Comparison of ENCODE assay signal across 8 mouse cellular contexts in genomic region chr2:60209703-60210651, GRCm38 (mm10). TPM values are rescaled to one million over a fixed set of nuclear protein-coding genes. Genes with fewer than 3 reads are reported as not detected.
A peak's percentile ranks its signal among the peaks of the same experiment; 100 is the strongest.
DNase-seq lines count a peak whose midpoint lies in the region; ATAC-seq and TF ChIP-seq lines count a peak whose summit lies in the region.

Gene Baz2b (minus strand): TSS chr2:60209839.
Gene March7 (plus strand): TSS chr2:60209887.

- peak within 1 kb of the TSS; percentile 68 for H3K4me2 ChIP-seq in forebrain, postnatal 0 days (ENCODE audit: low read depth)
- H3K4me2 ChIP-seq in neural tube, embryonic 15.5 days = peak within 1 kb of the TSS; percentile 62

- H3K9ac ChIP-seq in forebrain, postnatal 0 days = peak within 1 kb of the TSS; percentile 92
- peak within 1 kb of the TSS; percentile 80 for H3K9ac ChIP-seq in neural tube, embryonic 15.5 days (replicated peaks)

- ATAC-seq in G1E (ENCODE audit: extremely low read depth, insufficient number of reproducible peaks, low FRiP score, poor library complexity, severe bottlenecking) = peak; percentile 36; the same call in 1 of the 2 replicates
- ATAC-seq in forebrain, postnatal 0 days = peak; percentile 96
- ATAC-seq in neural tube, embryonic 15.5 days (ENCODE audit: low FRiP score) = peak; percentile 93

- peak within 1 kb of the TSS; percentile 75 for H3K27ac ChIP-seq in cerebellum, adult 2 months (ENCODE audit: insufficient read depth, low read length)
- peak within 1 kb of the TSS; percentile 93 for H3K27ac ChIP-seq in forebrain, postnatal 0 days (ENCODE audit: low read depth, low read length)
- peak within 1 kb of the TSS; percentile 97 for H3K27ac ChIP-seq in layer of hippocampus, adult 2 months
- peak within 1 kb of the TSS; percentile 95 for H3K27ac ChIP-seq in neural tube, embryonic 15.5 days (replicated peaks)

- no peak for TF ChIP-seq CTCF in G1E (IDR thresholded peaks at IDR 0.05; ENCODE audit: low read depth, low read length)
- no peak for TF ChIP-seq CTCF in cerebellum, adult 2 months (IDR thresholded peaks at IDR 0.05; ENCODE audit: borderline replicate concordance, insufficient read depth, low read depth, low read length)
- TF ChIP-seq CTCF in forebrain, postnatal 0 days (IDR thresholded peaks at IDR 0.05; ENCODE audit: low read depth) = peak; percentile 42
- TF ChIP-seq CTCF in layer of hippocampus, adult 2 months (conservative IDR thresholded peaks at IDR 0.05) = peak; percentile 48
- TF ChIP-seq CTCF in lung, adult 2 months (IDR thresholded peaks at IDR 0.05; ENCODE audit: insufficient read depth, low read length) = no peak

- peak within 1 kb of the TSS; percentile 84 for H3K4me3 ChIP-seq in G1E (ENCODE audit: low read depth, low read length)
- peak within 1 kb of the TSS; percentile 100 for H3K4me3 ChIP-seq in cerebellum, adult 2 months (replicated peaks; ENCODE audit: insufficient read depth, low read depth, low read length)
- peak within 1 kb of the TSS; percentile 97 for H3K4me3 ChIP-seq in forebrain, postnatal 0 days (ENCODE audit: low read depth, low read length)
- peak within 1 kb of the TSS; percentile 91 for H3K4me3 ChIP-seq in layer of hippocampus, adult 2 months
- peak within 1 kb of the TSS; percentile 99 for H3K4me3 ChIP-seq in lung, adult 2 months (replicated peaks; ENCODE audit: extremely low read depth, low read depth, low read length)
- peak within 1 kb of the TSS; percentile 76 for H3K4me3 ChIP-seq in neural tube, embryonic 15.5 days (replicated peaks)

- H3K4me1 ChIP-seq in G1E (ENCODE audit: insufficient read depth, low read depth, low read length) = peaks cover 44% of the 10 kb centered on the region
- peaks cover 10% of the 10 kb centered on the region for H3K4me1 ChIP-seq in cerebellum, adult 2 months (ENCODE audit: control insufficient read depth, insufficient read depth, low read length)
- H3K4me1 ChIP-seq in forebrain, postnatal 0 days (ENCODE audit: insufficient read depth) = peaks cover 18% of the 10 kb centered on the region
- H3K4me1 ChIP-seq in lung, adult 2 months (ENCODE audit: control insufficient read depth, insufficient read depth, low read length) = peaks cover 24% of the 10 kb centered on the region
- peaks cover 38% of the 10 kb centered on the region for H3K4me1 ChIP-seq in neural tube, embryonic 15.5 days

- 0 out of 2 replicates have a peak, but pooled peaks cover 3% of the 10 kb centered on the region for H3K9me3 ChIP-seq in G1E (replicated peaks)
- H3K9me3 ChIP-seq in forebrain, postnatal 0 days (ENCODE audit: low read length) = no peaks in the 10 kb centered on the region
- no peaks in the 10 kb centered on the region for H3K9me3 ChIP-seq in neural tube, embryonic 15.5 days (replicated peaks)

- DNase-seq in G1E (ENCODE audit: low spot score) = peak; percentile 92
- DNase-seq in cerebellum, adult 2 months = peak; percentile 85
- DNase-seq in forebrain, postnatal 0 days = peak; percentile 95
- peak; percentile 88 to 91 for DNase-seq in heart, postnatal 36 days
- peak; percentile 77 to 85 for DNase-seq in layer of hippocampus, adult 2 months (ENCODE audit: low spot score in 2 of 2)
- peak; percentile 85 for DNase-seq in lung, adult 2 months
- peak; percentile 94 for DNase-seq in testis, postnatal 10 days (ENCODE audit: low spot score)

- H3K36me3 ChIP-seq in G1E (replicated peaks) = peaks cover 56% of the 10 kb centered on the region
- H3K36me3 ChIP-seq in forebrain, postnatal 0 days (ENCODE audit: insufficient read depth) = 0 out of 2 replicates have a peak, but pooled peaks cover 6% of the 10 kb centered on the region
- H3K36me3 ChIP-seq in neural tube, embryonic 15.5 days = peaks cover 15% of the 10 kb centered on the region

- TF ChIP-seq POLR2A in cerebellum, adult 2 months (IDR thresholded peaks at IDR 0.05; ENCODE audit: borderline replicate concordance, insufficient read depth, low read length) = peak; percentile 48; the same call in 1 of the 2 replicates
- TF ChIP-seq POLR2A in lung, adult 2 months (IDR thresholded peaks at IDR 0.05; ENCODE audit: borderline replicate concordance, extremely low read depth, low read depth, low read length) = peak; percentile 51; the same call in 1 of the 2 replicates

- intact Hi-C loops in heart, postnatal 36 days (cut with DNase I) = loop anchor here (1.0 to 10.0 kb wide), 6 partner anchors 72 to 678 kb away; partner anchors contain the start of genes Cd302 and Tanc1

- H3K27me3 ChIP-seq in G1E (ENCODE audit: insufficient read depth, low read length) = no peaks in the 10 kb centered on the region
- H3K27me3 ChIP-seq in cerebellum, adult 2 months (ENCODE audit: control insufficient read depth, insufficient read depth, low read length) = no peaks in the 10 kb centered on the region
- H3K27me3 ChIP-seq in forebrain, postnatal 0 days (ENCODE audit: insufficient read depth, low read length) = no peaks in the 10 kb centered on the region
- peaks cover 10% of the 10 kb centered on the region; the same call in 1 of the 2 replicates for H3K27me3 ChIP-seq in neural tube, embryonic 15.5 days (replicated peaks)

- under 1% methylated on average over 108 of the region's 109 CpGs for WGBS in cerebellum, adult 2 months
- WGBS in forebrain, postnatal 0 days = 2% methylated on average over 86 of the region's 109 CpGs
- WGBS in lung, adult 2 months = 1% methylated on average over 81 of the region's 109 CpGs
- WGBS in neural tube, embryonic 15.5 days = under 1% methylated on average over 80 of the region's 109 CpGs

RNA-seq across cellular contexts. Expression of gene Baz2b, which starts in this region (rescaled TPM):
- total RNA-seq in G1E (2014; fragmentation: Nextera tagmentation) = 99.7 and 104 TPM in 2 replicates
- 53.8 and 66.5 TPM in 2 replicates for total RNA-seq in G1E (2017)
- 11.8 and 13.2 TPM in 2 replicates for polyA plus RNA-seq in G1E (2012)
- polyA plus RNA-seq in cerebellum, adult 2 months (2012; rRNA removed) = 46.2 and 55.1 TPM in 2 replicates
- 52.2 and 71.7 TPM in 2 replicates for total RNA-seq in forebrain, postnatal 0 days (2014; rRNA removed)
- polyA plus RNA-seq in forebrain, postnatal 0 days (2015; fragmentation: Nextera tagmentation; extraction: Ambion mirVana) = 22.2 and 40.6 TPM in 2 replicates
- 10 to 100 TPM; 36.7 to 47.2 TPM for total RNA-seq in heart, postnatal 36 days (2021)
- total RNA-seq in layer of hippocampus, adult 2 months (2021) = 10 to 100 TPM; 57.7 to 59.2 TPM
- 17.3 and 21.9 TPM in 2 replicates for polyA plus RNA-seq in lung, adult 2 months (2012; rRNA removed)
- polyA plus RNA-seq in neural tube, embryonic 15.5 days (2015; fragmentation: Nextera tagmentation; extraction: Ambion mirVana) = 68.2 and 69.0 TPM in 2 replicates

RNA-seq across cellular contexts. Expression of gene March7, which starts in this region (rescaled TPM):
- total RNA-seq in G1E (2014; fragmentation: Nextera tagmentation) = 172 and 186 TPM in 2 replicates
- 126 and 140 TPM in 2 replicates for total RNA-seq in G1E (2017)
- polyA plus RNA-seq in G1E (2012) = 3.6 and 5.6 TPM in 2 replicates
- polyA plus RNA-seq in cerebellum, adult 2 months (2012; rRNA removed) = 39.5 and 45.2 TPM in 2 replicates
- 126 and 143 TPM in 2 replicates for total RNA-seq in forebrain, postnatal 0 days (2014; rRNA removed)
- polyA plus RNA-seq in forebrain, postnatal 0 days (2015; fragmentation: Nextera tagmentation; extraction: Ambion mirVana) = 71.7 and 87.5 TPM in 2 replicates
- 10 to 100 TPM; 28.9 to 29.7 TPM for total RNA-seq in heart, postnatal 36 days (2021)
- total RNA-seq in layer of hippocampus, adult 2 months (2021) = 10 to 100 TPM; 64.1 to 67.3 TPM
- 7.7 and 13.4 TPM in 2 replicates for polyA plus RNA-seq in lung, adult 2 months (2012; rRNA removed)
- 81.7 and 86.0 TPM in 2 replicates for polyA plus RNA-seq in neural tube, embryonic 15.5 days (2015; fragmentation: Nextera tagmentation; extraction: Ambion mirVana)

Comparison
In these comparisons a context has a peak if more than half of its experiments do, and no peak if none do; other contexts are left out.
1. Peak in every context shown above with its lines: DNase-seq, ATAC-seq, H3K4me3 ChIP-seq and H3K27ac ChIP-seq.
2. ATAC-seq: peak in every context shown above with its lines; median percentile 96 in forebrain, postnatal 0 days; 93 in neural tube, embryonic 15.5 days; 36 in G1E.
3. CTCF ChIP-seq: peak in forebrain, postnatal 0 days (single experiment) and layer of hippocampus, adult 2 months (single experiment); none in G1E (single experiment), cerebellum, adult 2 months (single experiment) and lung, adult 2 months (single experiment).